Mouse (Mus musculus) heart, embryonic 14.5 days (tissue): Measurements from ENCODE around the gene AU022252. TPM values are rescaled to one million over a fixed set of nuclear protein-coding genes. Genes with fewer than 3 reads are reported as not detected.

Source experiments
- ATAC-seq: fragments of 200-750 bp; cut with Nextera tagmentation; 2 replicates; pipeline ENCODE4 v1.8.0; 2017; ENCODE audit warnings: low read depth, moderate TSS enrichment; ENCODE audit not compliant: insufficient number of reproducible peaks, insufficient read depth, low FRiP score
- H3K27ac ChIP-seq, 2 experiments: fragments of 200-500 bp in 1 of 2; fragments of 300-500 bp in 1 of 2; sonication (generic) in 1 of 2; replicated peaks in 1 of 2; 2 replicates each; pipeline ENCODE4 v1.5.1; 2012 to 2014; ENCODE audit warnings: low read depth in 2 of 2, low read length in 2 of 2, control low read depth in 1 of 2, mild to moderate bottlenecking in 1 of 2, mixed read lengths in 1 of 2; ENCODE audit not compliant: control insufficient read depth in 1 of 2, insufficient read depth in 1 of 2
- H3K27me3 ChIP-seq: fragments of 300-500 bp; sonication (generic); 2 replicates; pipeline ENCODE4 v1.6.1; 2014; ENCODE audit warnings: mild to moderate bottlenecking, low read length, control low read depth; ENCODE audit not compliant: control insufficient read depth, insufficient read depth
- H3K36me3 ChIP-seq: fragments of 300-500 bp; sonication (generic); 2 replicates; pipeline ENCODE4 v1.6.1; 2014; ENCODE audit warnings: mild to moderate bottlenecking, control low read depth, low read length, mixed read lengths; ENCODE audit not compliant: control insufficient read depth, insufficient read depth
- H3K4me1 ChIP-seq, 2 experiments: fragments of 200-500 bp in 1 of 2; fragments of 300-500 bp in 1 of 2; sonication (generic) in 1 of 2; 2 replicates each; pipeline ENCODE4 v1.6.1; 2012 to 2014; ENCODE audit warnings: low read length in 2 of 2, control low read depth in 1 of 2, mixed read lengths in 1 of 2; ENCODE audit not compliant: control insufficient read depth in 2 of 2, insufficient read depth in 2 of 2
- H3K4me2 ChIP-seq: fragments of 300-500 bp; sonication (generic); 2 replicates; pipeline ENCODE4 v1.6.1; 2014; ENCODE audit warnings: mild to moderate bottlenecking, low read length
- H3K4me3 ChIP-seq, 2 experiments: fragments of 200-500 bp in 1 of 2; fragments of 300-500 bp in 1 of 2; sonication (generic) in 1 of 2; 2 replicates each; pipeline ENCODE4 v1.5.1; 2012 to 2014; ENCODE audit warnings: low read length in 2 of 2, mild to moderate bottlenecking in 2 of 2, control low read depth in 1 of 2, low read depth in 1 of 2, moderate library complexity in 1 of 2; ENCODE audit not compliant: control insufficient read depth in 1 of 2, insufficient read depth in 1 of 2
- H3K9ac ChIP-seq: fragments of 300-500 bp; sonication (generic); 2 replicates; pipeline ENCODE4 v1.6.1; 2014; ENCODE audit warnings: mild to moderate bottlenecking, low read length
- H3K9me3 ChIP-seq: fragments of 300-500 bp; sonication (generic); 2 replicates; pipeline ENCODE4 v1.6.1; 2016; ENCODE audit warnings: low read length, control low read depth; ENCODE audit not compliant: control insufficient read depth
- WGBS: fragments of 180-500 bp; shearing (Covaris S2); extraction: QIAGEN DNeasy Blood & Tissue Kit; methylation state at CpG from one replicate; pipeline ENCODE4 v1.1.7; 2014; 5-methylcytosine and 5-hydroxymethylcytosine counted together
- polyA plus RNA-seq: library from polyadenylated mRNA; unstranded; fragments of >200 nt; fragmentation: Nextera tagmentation; extraction: Ambion mirVana; gene quantifications from 2 replicates; pipeline ENCODE4 v1.2.1, GENCODE M21; 2014

The AU022252 gene
- polyA plus RNA-seq, 1 experiment from 2014 or later: 24.8 TPM

DNA sequence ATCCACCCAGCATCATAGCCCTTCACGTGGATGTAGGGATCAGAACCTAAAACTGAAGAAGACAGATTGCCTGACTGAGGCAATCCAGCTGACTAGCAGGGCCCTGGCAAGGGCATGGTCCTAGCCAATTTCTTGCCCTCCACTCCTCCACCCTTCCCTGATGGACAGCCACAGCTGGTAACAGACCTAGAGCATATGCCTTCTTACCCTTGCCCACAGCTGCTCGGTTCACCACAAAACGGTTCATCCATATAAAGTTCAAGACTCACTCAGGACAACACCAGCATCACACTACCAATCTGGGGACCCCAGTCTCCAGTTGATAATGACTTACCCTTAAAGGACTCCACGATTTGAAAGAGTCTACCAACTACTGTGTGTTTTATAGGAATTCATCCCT lies 46.7 kb downstream of the AU022252 start:
- Histone ChIP-seq H3K27ac (no peak overlapping the region), H3K9me3 (no peaks in the 10 kb centered on the region), H3K4me3 (no peak overlapping the region), H3K4me1 (peaks cover 0 to 7% of the 10 kb centered on the region in 2 experiments; a peak in 2 of 4 replicates), H3K27me3 (no peaks in the 10 kb centered on the region; the same call in 1 of the 2 replicates), H3K4me2 (no peak overlapping the region), H3K36me3 (no peaks in the 10 kb centered on the region), H3K9ac (no peak overlapping the region)
- WGBS: 79% methylated on average over 4 of the region's 4 CpGs
- ATAC-seq: no peak

DNA sequence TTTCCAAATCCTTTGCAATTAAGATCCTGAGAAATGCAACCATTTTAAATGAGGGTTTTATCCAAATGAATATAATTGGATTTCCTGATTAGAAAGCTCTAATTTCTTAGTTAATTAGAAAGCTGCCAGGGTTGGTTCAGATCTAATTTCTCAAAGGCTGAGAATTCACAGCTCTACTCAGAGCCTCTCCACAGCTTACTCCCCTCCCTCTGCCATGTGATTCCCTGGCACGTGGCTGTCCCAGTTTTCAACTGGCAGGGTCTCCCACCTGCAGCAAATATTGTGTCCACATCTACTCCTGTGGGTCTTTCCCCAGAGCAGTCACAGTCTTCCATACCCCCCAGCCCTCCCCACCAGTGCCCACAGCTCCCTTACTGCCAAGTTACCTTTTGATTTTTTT lies 49.0 kb downstream of the AU022252 start:
- peaks cover 0 to 5% of the 10 kb centered on the region in 2 experiments; a peak in 2 of 4 replicates for H3K4me1 ChIP-seq
- H3K36me3 ChIP-seq: no peaks in the 10 kb centered on the region
- no peaks in the 10 kb centered on the region; the same call in 1 of the 2 replicates for H3K27me3 ChIP-seq
- H3K9ac ChIP-seq: no peak overlapping the region
- no peak for ATAC-seq
- no peaks in the 10 kb centered on the region for H3K9me3 ChIP-seq
- 19% methylated on average over 1 of the region's 1 CpGs for WGBS
- H3K27ac ChIP-seq: no peak overlapping the region
- H3K4me3 ChIP-seq: no peak overlapping the region
- no peak overlapping the region for H3K4me2 ChIP-seq

DNA sequence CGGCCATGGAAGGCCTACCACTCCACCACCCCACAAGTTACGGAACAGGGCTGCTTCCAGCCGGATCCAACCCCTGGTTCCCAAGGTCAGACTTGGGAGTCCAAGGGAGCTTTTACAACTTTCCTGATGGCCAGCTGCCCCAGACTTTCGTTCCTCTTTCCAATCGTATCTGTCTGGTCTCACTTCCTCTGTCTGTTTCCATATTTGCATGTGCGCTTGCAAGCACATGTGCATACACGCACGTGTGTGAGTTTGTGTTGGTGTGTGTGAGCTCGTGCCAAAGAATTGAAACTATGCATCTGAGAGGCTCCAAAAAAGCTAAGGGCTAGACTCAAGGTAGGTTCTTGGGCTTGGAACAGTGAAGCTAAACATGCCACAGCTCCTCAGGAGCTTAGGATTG lies 51.1 kb downstream of the AU022252 start:
- no peak overlapping the region for H3K9ac ChIP-seq
- H3K4me3 ChIP-seq: no peak overlapping the region
- no peaks in the 10 kb centered on the region for H3K36me3 ChIP-seq
- H3K27me3 ChIP-seq: no peaks in the 10 kb centered on the region
- H3K27ac ChIP-seq: no peak overlapping the region
- no peak overlapping the region for H3K4me2 ChIP-seq
- 76% methylated on average over 9 of the region's 9 CpGs for WGBS
- H3K9me3 ChIP-seq: no peaks in the 10 kb centered on the region
- ATAC-seq: no peak
- H3K4me1 ChIP-seq: no peaks in the 10 kb centered on the region; a peak in 1 of 4 replicates

DNA sequence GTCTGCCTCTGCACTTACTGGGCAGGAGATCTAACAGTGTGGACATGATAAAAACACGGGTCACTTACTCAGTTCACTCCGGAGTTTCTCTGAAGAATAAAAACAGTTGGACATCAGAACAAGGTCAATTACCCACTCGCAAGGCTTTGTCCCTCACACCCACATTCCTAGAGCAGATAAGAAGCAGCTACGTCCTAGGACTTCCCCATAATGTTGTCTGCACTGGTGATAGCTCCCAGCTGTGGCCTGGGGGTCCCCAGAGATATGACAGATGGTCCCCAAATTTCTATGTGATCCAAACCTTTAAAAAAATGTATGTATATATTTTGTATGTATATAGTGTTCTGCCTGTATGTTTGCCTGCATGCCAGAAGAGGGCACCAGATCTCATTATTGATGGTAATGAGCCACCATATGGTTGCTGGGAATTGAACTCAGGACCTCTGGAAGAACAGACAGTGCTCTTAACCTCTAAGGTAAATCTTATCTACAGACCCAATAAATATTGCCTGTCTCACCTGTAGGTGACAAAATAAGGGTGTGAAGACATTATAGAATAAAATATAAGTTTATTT lies 52.3 kb downstream of the AU022252 start:
- Histone ChIP-seq H3K36me3 (no peaks in the 10 kb centered on the region), H3K4me2 (no peak overlapping the region), H3K27ac (no peak overlapping the region), H3K27me3 (no peaks in the 10 kb centered on the region), H3K9me3 (no peaks in the 10 kb centered on the region), H3K4me1 (no peaks in the 10 kb centered on the region; a peak in 1 of 4 replicates), H3K4me3 (no peak overlapping the region), H3K9ac (no peak overlapping the region)
- WGBS: 28% methylated on average over 4 of the region's 4 CpGs
- ATAC-seq: no peak

GRCm38 (mm10) chr4:119178331-119178730 lies 54.2 kb downstream of the AU022252 start:
- peaks cover 0 to under 1% of the 10 kb centered on the region in 2 experiments; a peak in 2 of 4 replicates for H3K4me1 ChIP-seq
- H3K4me2 ChIP-seq: no peak overlapping the region
- no peak overlapping the region for H3K4me3 ChIP-seq
- WGBS: 49% methylated on average over 18 of the region's 18 CpGs
- H3K27me3 ChIP-seq: no peaks in the 10 kb centered on the region
- no peak for ATAC-seq
- no peaks in the 10 kb centered on the region for H3K9me3 ChIP-seq
- H3K36me3 ChIP-seq: no peaks in the 10 kb centered on the region
- H3K9ac ChIP-seq: no peak overlapping the region
- H3K27ac ChIP-seq: no peak overlapping the region

- no peak for ATAC-seq
- H3K4me3 ChIP-seq: no peak overlapping the region
- no peak overlapping the region for H3K27ac ChIP-seq
- no peaks in the 10 kb centered on the region for H3K9me3 ChIP-seq
- H3K36me3 ChIP-seq: no peaks in the 10 kb centered on the region
- H3K9ac ChIP-seq: no peak overlapping the region
- H3K4me1 ChIP-seq: peaks cover 5 to 6% of the 10 kb centered on the region in 2 experiments; a peak in 3 of 4 replicates
- 58% methylated on average over 5 of the region's 5 CpGs for WGBS
- H3K4me2 ChIP-seq: no peak overlapping the region
- no peaks in the 10 kb centered on the region for H3K27me3 ChIP-seq
Observed at GRCm38 (mm10) chr4:119177702-119178101, 54.8 kb downstream of the AU022252 start.

GRCm38 (mm10) chr4:119173851-119174453 lies 58.6 kb downstream of the AU022252 start, which contains the start of gene Zfp691:
TSS of gene Zfp691 (minus strand) at chr4:119174195.
- peaks cover 5 to 16% of the 10 kb centered on the region in 2 experiments; a peak in 3 of 4 replicates for H3K4me1 ChIP-seq
- peak; percentile 98 for ATAC-seq
- H3K4me2 ChIP-seq: peak within 1 kb of the TSS; percentile 84
- 1% methylated on average over 35 of the region's 40 CpGs for WGBS
- H3K4me3 ChIP-seq: peak within 1 kb of the TSS; percentile 72 to 76
- peak within 1 kb of the TSS; percentile 57 to 74 for H3K27ac ChIP-seq
- peaks cover 19% of the 10 kb centered on the region for H3K36me3 ChIP-seq
- H3K9ac ChIP-seq: peak within 1 kb of the TSS; percentile 90
- H3K27me3 ChIP-seq: no peaks in the 10 kb centered on the region
- no peaks in the 10 kb centered on the region for H3K9me3 ChIP-seq
